8 mouse cellular contexts compared by ENCODE assay signal in genomic region chr9:121759091-121760081, GRCm38 (mm10). TPM values are rescaled to one million over a fixed set of nuclear protein-coding genes. Genes with fewer than 3 reads are reported as not detected.
DNase-seq lines count a peak whose midpoint lies in the region; ATAC-seq and TF ChIP-seq lines count a peak whose summit lies in the region.
"Had no signal": no experiment of that assay in that cellular context is flagged by ENCODE, and none has a peak within 500 bp of the region (broad histone marks: within the 10 kb centered on the region; RNA-seq: fewer than 3 reads in every experiment).

Gene Zfp651, plus strand, starts transcription at chr9:121759330.

- H3K36me3 ChIP-seq in forebrain, postnatal 0 days (ENCODE audit: insufficient read depth): peaks cover 31% of the 10 kb centered on the region
- peaks cover 47% of the 10 kb centered on the region for H3K36me3 ChIP-seq in lung, embryonic 14.5 days (ENCODE audit: insufficient read depth)

- peak; percentile 65 for DNase-seq in ZHBTc4 (ENCODE audit: low read depth, low spot score)
- peak; percentile 72 for DNase-seq in cerebellum, adult 11-12 months
- peak; percentile 86 for DNase-seq in forebrain, postnatal 0 days
- peak; percentile 58 to 71 for DNase-seq in heart, postnatal 36 days
- DNase-seq in layer of hippocampus, adult 8-10 months (ENCODE audit: low spot score in 2 of 2): peak; percentile 63 to 64
- DNase-seq in lung, embryonic 14.5 days: peak; percentile 84
- DNase-seq in retina, postnatal 7 days (ENCODE audit: low read depth, low spot score): peak; percentile 61

- H3K4me3 ChIP-seq in forebrain, postnatal 0 days (ENCODE audit: low read depth, low read length): peak within 1 kb of the TSS; percentile 87
- peak within 1 kb of the TSS; percentile 83 for H3K4me3 ChIP-seq in lung, embryonic 14.5 days (ENCODE audit: low read depth, low read length)

- H3K4me1 ChIP-seq in forebrain, postnatal 0 days (ENCODE audit: insufficient read depth): peaks cover 15% of the 10 kb centered on the region
- 0 out of 2 replicates have a peak, but pooled peaks cover 8% of the 10 kb centered on the region for H3K4me1 ChIP-seq in lung, embryonic 14.5 days (ENCODE audit: insufficient read depth)

- 1% methylated on average over 85 of the region's 97 CpGs for WGBS in forebrain, postnatal 0 days
- under 1% methylated on average over 88 of the region's 97 CpGs for WGBS in lung, embryonic 14.5 days

- H3K9me3 ChIP-seq in forebrain, postnatal 0 days (ENCODE audit: low read length): no peaks in the 10 kb centered on the region
- H3K9me3 ChIP-seq in lung, embryonic 14.5 days (ENCODE audit: low read depth, low read length): no peaks in the 10 kb centered on the region

- TF ChIP-seq CTCF in forebrain, postnatal 0 days (IDR thresholded peaks at IDR 0.05; ENCODE audit: low read depth): no peak
- TF ChIP-seq CTCF in lung, embryonic 14.5 days (IDR thresholded peaks at IDR 0.05; ENCODE audit: low read depth): no peak

- H3K27ac ChIP-seq in forebrain, postnatal 0 days (ENCODE audit: low read depth, low read length): peak within 1 kb of the TSS; percentile 78
- H3K27ac ChIP-seq in lung, embryonic 14.5 days (ENCODE audit: low read depth): peak within 1 kb of the TSS; percentile 96
- H3K27ac ChIP-seq: macrophage had no signal

- intact Hi-C loops in heart, postnatal 36 days (cut with DNase I): loop anchor here (1.0 to 2.0 kb wide), 2 partner anchors 39 to 71 kb away; no protein-coding TSS in a partner anchor

- H3K4me2 ChIP-seq in forebrain, postnatal 0 days (ENCODE audit: low read depth): peak within 1 kb of the TSS; percentile 95
- H3K4me2 ChIP-seq in lung, embryonic 14.5 days: peak within 1 kb of the TSS; percentile 94

- no peaks in the 10 kb centered on the region for H3K27me3 ChIP-seq in forebrain, postnatal 0 days (ENCODE audit: insufficient read depth, low read length)
- H3K27me3 ChIP-seq in lung, embryonic 14.5 days (ENCODE audit: insufficient read depth, low read length): no peaks in the 10 kb centered on the region

- peak; percentile 90 for ATAC-seq in forebrain, postnatal 0 days
- ATAC-seq in lung, embryonic 14.5 days (ENCODE audit: insufficient read depth): peak; percentile 75

- peak within 1 kb of the TSS; percentile 97 for H3K9ac ChIP-seq in forebrain, postnatal 0 days
- peak within 1 kb of the TSS; percentile 95 for H3K9ac ChIP-seq in lung, embryonic 14.5 days

RNA-seq across cellular contexts. Expression of gene Zfp651, which starts in this region (rescaled TPM):
- 44.6 and 48.8 TPM in 2 replicates for total RNA-seq in forebrain, postnatal 0 days (2014; rRNA removed)
- 16.3 and 17.5 TPM in 2 replicates for polyA plus RNA-seq in forebrain, postnatal 0 days (2015; fragmentation: Nextera tagmentation; extraction: Ambion mirVana)
- 100 to 1,000 TPM; 120 to 124 TPM for total RNA-seq in heart, postnatal 36 days (2021)
- total RNA-seq in layer of hippocampus, adult 8-10 months (2022): 100 to 1,000 TPM in 2 of 4 experiments, 10 to 100 TPM in 2; 97.3 to 102 (median 99.5) TPM
- polyA plus RNA-seq in lung, embryonic 14.5 days (2014; fragmentation: Nextera tagmentation; extraction: Ambion mirVana): 13.6 and 13.8 TPM in 2 replicates

Comparison
In these comparisons a context has a peak if more than half of its experiments do, and no peak if none do; other contexts are left out.
1. Peak in every context shown above with its lines: DNase-seq, ATAC-seq, H3K4me3 ChIP-seq and H3K27ac ChIP-seq.